Mouse (Mus musculus) heart, embryonic 10.5 days (tissue): ENCODE data around the gene Srebf2. TPM values are rescaled to one million over a fixed set of nuclear protein-coding genes. Genes with fewer than 3 reads are reported as not detected.
A peak's percentile ranks its signal among the peaks of the same experiment; 100 is the strongest.

Experiments used
- DNase-seq: peaks from one replicate; pipeline ENCODE4 v3.0.0-alpha.2; 2017; ENCODE audit warnings: low spot score
- H3K27ac ChIP-seq: fragments of 300-500 bp; sonication (generic); 2 replicates; pipeline ENCODE4 v1.5.1; 2016; ENCODE audit warnings: mild to moderate bottlenecking
- H3K27me3 ChIP-seq: fragments of 300-500 bp; sonication (generic); 2 replicates; pipeline ENCODE4 v1.6.1; 2016; ENCODE audit warnings: mild to moderate bottlenecking; ENCODE audit not compliant: poor library complexity, insufficient read depth, severe bottlenecking
- H3K36me3 ChIP-seq: fragments of 300-500 bp; sonication (generic); 2 replicates; pipeline ENCODE4 v1.6.1; 2016; ENCODE audit warnings: mild to moderate bottlenecking, moderate library complexity
- H3K4me1 ChIP-seq: fragments of 300-500 bp; sonication (generic); 2 replicates; pipeline ENCODE4 v1.6.1; 2016; ENCODE audit warnings: mild to moderate bottlenecking
- H3K4me3 ChIP-seq: fragments of 300-500 bp; sonication (generic); 2 replicates; pipeline ENCODE4 v1.5.1; 2016; ENCODE audit warnings: mild to moderate bottlenecking, moderate library complexity
- H3K9me3 ChIP-seq: fragments of 300-500 bp; sonication (generic); 2 replicates; pipeline ENCODE4 v1.6.1; 2016; ENCODE audit warnings: mild to moderate bottlenecking, moderate library complexity
- WGBS: fragments of 180-500 bp; shearing (Covaris S2); methylation state at CpG from one replicate; pipeline ENCODE4 v1.1.7; 2016; 5-methylcytosine and 5-hydroxymethylcytosine counted together
- polyA plus RNA-seq: library from polyadenylated mRNA; unstranded; fragments of >200 nt; fragmentation: Nextera tagmentation; extraction: Ambion mirVana; gene quantifications from 2 replicates; pipeline ENCODE4 v1.2.1, GENCODE M21; 2016

Gene Srebf2
- polyA plus RNA-seq, 1 experiment from 2014 or later: 129 TPM

GRCm38 (mm10) chr15:82145408-82145807 lies 1.6 kb upstream of the Srebf2 start:
- no peak overlapping the region for H3K4me3 ChIP-seq
- DNase-seq: no peak
- H3K27me3 ChIP-seq: no peaks in the 10 kb centered on the region
- H3K36me3 ChIP-seq: peaks cover 7% of the 10 kb centered on the region; the same call in 1 of the 2 replicates
- H3K4me1 ChIP-seq: peaks cover 68% of the 10 kb centered on the region
- H3K27ac ChIP-seq: peak overlapping the region; percentile 97
- WGBS: 23% methylated on average over 2 of the region's 2 CpGs
- H3K9me3 ChIP-seq: no peaks in the 10 kb centered on the region

- Histone ChIP-seq H3K27me3 (no peaks in the 10 kb centered on the region), H3K4me3 (peak overlapping the region; percentile 94), H3K9me3 (no peaks in the 10 kb centered on the region), H3K36me3 (peaks cover 7% of the 10 kb centered on the region), H3K4me1 (peaks cover 64% of the 10 kb centered on the region), H3K27ac (peak overlapping the region; percentile 97)
- WGBS: 19% methylated on average over 11 of the region's 11 CpGs
- no peak for DNase-seq
Measured at GRCm38 (mm10) chr15:82145851-82146769, 871 bp upstream of the Srebf2 start.

GRCm38 (mm10) chr15:82147611-82148111 lies 680 bp downstream of the Srebf2 start:
- Histone ChIP-seq H3K36me3 (peaks cover 4% of the 10 kb centered on the region), H3K4me1 (peaks cover 62% of the 10 kb centered on the region), H3K27ac (peak overlapping the region; percentile 97), H3K9me3 (no peaks in the 10 kb centered on the region), H3K27me3 (no peaks in the 10 kb centered on the region), H3K4me3 (peak overlapping the region; percentile 94)
- WGBS: under 1% methylated on average over 47 of the region's 50 CpGs
- peak; percentile 84 for DNase-seq

DNA sequence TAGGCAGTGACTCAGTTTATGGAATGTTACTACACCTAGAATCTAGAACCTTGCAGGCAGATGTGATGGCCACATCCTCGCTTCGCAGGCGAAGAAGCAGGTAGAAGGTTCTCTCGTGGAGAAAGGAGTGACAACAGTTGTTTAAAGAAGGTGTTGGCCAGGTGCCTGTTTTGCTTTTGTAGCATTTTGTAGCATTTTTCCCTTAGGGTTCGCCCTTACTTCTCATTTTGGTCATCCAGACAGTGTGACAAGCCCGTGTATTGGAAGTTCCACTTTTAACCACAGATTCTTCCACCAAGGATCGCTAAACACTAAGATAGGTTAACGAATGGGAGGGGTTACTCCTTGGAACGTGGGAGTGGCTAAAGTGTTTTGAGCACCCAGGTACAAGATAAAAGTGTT lies 1.5 kb downstream of the Srebf2 start:
- Histone ChIP-seq H3K4me3 (peak overlapping the region; percentile 94), H3K9me3 (no peaks in the 10 kb centered on the region), H3K36me3 (peaks cover 5% of the 10 kb centered on the region), H3K27ac (peak overlapping the region; percentile 97), H3K4me1 (peaks cover 64% of the 10 kb centered on the region), H3K27me3 (no peaks in the 10 kb centered on the region)
- DNase-seq: no peak
- WGBS: 29% methylated on average over 9 of the region's 9 CpGs

DNA sequence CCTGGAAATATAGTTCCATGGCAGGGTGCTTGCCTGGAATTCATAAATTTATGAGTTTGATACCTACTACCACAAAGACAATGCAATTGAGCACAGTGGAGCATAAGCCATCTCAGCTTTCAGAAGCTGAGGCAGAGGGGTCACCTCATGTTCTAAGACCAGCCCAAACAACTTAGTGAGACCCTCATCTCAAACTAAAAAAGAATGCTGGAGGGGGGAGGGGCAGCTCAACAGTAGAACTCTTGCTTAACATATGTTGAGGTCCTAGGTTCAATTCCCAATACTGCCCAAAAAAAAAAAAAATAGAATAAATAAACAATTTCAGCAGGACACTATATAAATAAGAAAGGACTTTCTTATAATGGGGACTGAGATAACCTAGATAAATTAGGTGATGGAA lies 3.1 kb downstream of the Srebf2 start:
- DNase-seq: no peak
- Histone ChIP-seq H3K4me1 (peaks cover 61% of the 10 kb centered on the region), H3K27ac (no peak overlapping the region), H3K4me3 (no peak overlapping the region), H3K9me3 (no peaks in the 10 kb centered on the region), H3K27me3 (no peaks in the 10 kb centered on the region), H3K36me3 (peaks cover 7% of the 10 kb centered on the region)

- DNase-seq: no peak
- no peaks in the 10 kb centered on the region for H3K9me3 ChIP-seq
- H3K27me3 ChIP-seq: no peaks in the 10 kb centered on the region
- peaks cover 53% of the 10 kb centered on the region for H3K4me1 ChIP-seq
- peaks cover 7% of the 10 kb centered on the region for H3K36me3 ChIP-seq
- WGBS: 90% methylated on average over 4 of the region's 4 CpGs
- no peak overlapping the region for H3K4me3 ChIP-seq
- no peak overlapping the region for H3K27ac ChIP-seq
Measured at GRCm38 (mm10) chr15:82151176-82151575, 4.2 kb downstream of the Srebf2 start.

- Histone ChIP-seq H3K27ac (no peak overlapping the region), H3K36me3 (peaks cover 7% of the 10 kb centered on the region), H3K27me3 (no peaks in the 10 kb centered on the region), H3K4me3 (no peak overlapping the region), H3K4me1 (peaks cover 47% of the 10 kb centered on the region), H3K9me3 (no peaks in the 10 kb centered on the region)
- no peak for DNase-seq
- WGBS: 86% methylated on average over 12 of the region's 12 CpGs
Measured at GRCm38 (mm10) chr15:82152022-82152421, 5.0 kb downstream of the Srebf2 start.

DNA sequence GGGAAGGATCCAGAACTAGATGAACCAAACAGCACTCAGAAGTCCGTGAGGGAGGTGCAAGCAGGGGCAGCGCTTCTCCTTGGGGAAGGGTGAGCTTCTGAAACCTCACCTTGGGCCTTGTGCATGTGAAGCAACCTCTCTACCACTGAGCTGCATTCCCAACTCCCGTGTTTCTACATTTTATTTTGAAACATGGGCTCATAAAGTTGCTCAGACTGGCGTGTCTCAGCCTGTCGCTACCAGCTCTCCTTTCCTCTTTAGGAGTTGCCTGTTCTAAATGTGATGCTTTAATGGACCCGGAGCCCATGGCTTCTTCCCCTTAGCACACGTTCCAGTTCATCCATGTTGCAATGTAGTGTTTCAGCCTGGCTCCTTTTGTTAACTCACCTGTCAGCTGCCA lies 5.5 kb downstream of the Srebf2 start:
- H3K4me1 ChIP-seq: peaks cover 48% of the 10 kb centered on the region

GRCm38 (mm10) chr15:82156298-82156697 lies 9.3 kb downstream of the Srebf2 start:
- WGBS: 86% methylated on average over 6 of the region's 6 CpGs
- H3K4me1 ChIP-seq: peaks cover 64% of the 10 kb centered on the region
- H3K27ac ChIP-seq: no peak overlapping the region
- DNase-seq: no peak
- H3K4me3 ChIP-seq: no peak overlapping the region
- H3K9me3 ChIP-seq: no peaks in the 10 kb centered on the region
- peaks cover 4% of the 10 kb centered on the region; the same call in 1 of the 2 replicates for H3K36me3 ChIP-seq
- H3K27me3 ChIP-seq: no peaks in the 10 kb centered on the region

More for the DNA sequence above, 5.5 kb downstream of the Srebf2 start:
- DNase-seq: no peak
- H3K27me3 ChIP-seq: no peaks in the 10 kb centered on the region
- H3K27ac ChIP-seq: no peak overlapping the region
- no peak overlapping the region for H3K4me3 ChIP-seq
- peaks cover 7% of the 10 kb centered on the region for H3K36me3 ChIP-seq
- no peaks in the 10 kb centered on the region for H3K9me3 ChIP-seq
- 89% methylated on average over 7 of the region's 7 CpGs for WGBS

DNA sequence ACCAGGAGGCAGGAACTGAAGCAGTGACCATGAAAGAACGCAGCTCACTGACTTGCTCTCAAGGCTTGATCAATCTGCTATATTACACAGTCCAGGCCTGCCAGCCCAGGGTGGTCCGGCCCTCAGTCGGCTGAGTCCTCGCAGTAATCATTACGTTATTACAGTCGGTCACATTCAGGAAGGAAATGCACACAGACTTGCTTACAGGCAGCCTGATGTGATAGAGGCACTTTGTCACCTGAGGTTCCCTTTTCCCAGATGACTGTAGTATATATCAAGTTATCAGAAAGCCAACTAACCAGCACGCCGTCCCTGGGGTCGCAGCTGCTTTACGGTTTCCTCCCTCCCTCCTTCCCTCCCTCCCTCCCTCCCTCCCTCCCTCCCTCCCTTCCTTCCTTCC lies 9.9 kb downstream of the Srebf2 start:
- Histone ChIP-seq H3K27ac (no peak overlapping the region), H3K4me3 (no peak overlapping the region), H3K4me1 (peaks cover 65% of the 10 kb centered on the region), H3K27me3 (no peaks in the 10 kb centered on the region), H3K9me3 (no peaks in the 10 kb centered on the region), H3K36me3 (peaks cover 4% of the 10 kb centered on the region; the same call in 1 of the 2 replicates)
- WGBS: 68% methylated on average over 10 of the region's 10 CpGs
- DNase-seq: no peak

GRCm38 (mm10) chr15:82158243-82159035 lies 11.5 kb downstream of the Srebf2 start:
- H3K27ac ChIP-seq: no peak overlapping the region
- H3K36me3 ChIP-seq: peaks cover 3% of the 10 kb centered on the region; the same call in 1 of the 2 replicates
- no peaks in the 10 kb centered on the region for H3K9me3 ChIP-seq
- no peak for DNase-seq
- no peaks in the 10 kb centered on the region for H3K27me3 ChIP-seq
- peaks cover 61% of the 10 kb centered on the region for H3K4me1 ChIP-seq
- 73% methylated on average over 17 of the region's 17 CpGs for WGBS
- no peak overlapping the region for H3K4me3 ChIP-seq

GRCm38 (mm10) chr15:82159471-82159870 lies 12.5 kb downstream of the Srebf2 start:
- Histone ChIP-seq H3K27me3 (no peaks in the 10 kb centered on the region), H3K4me3 (no peak overlapping the region), H3K36me3 (no peaks in the 10 kb centered on the region; the same call in 1 of the 2 replicates), H3K9me3 (no peaks in the 10 kb centered on the region), H3K4me1 (peaks cover 67% of the 10 kb centered on the region), H3K27ac (no peak overlapping the region)
- no peak for DNase-seq
- WGBS: 78% methylated on average over 9 of the region's 9 CpGs
